Comparison of ENCODE assay signal across 18 mouse cellular contexts in genomic region chr3:128287846-128288245, GRCm38 (mm10).
DNase-seq lines count a peak whose midpoint lies in the region; ATAC-seq and TF ChIP-seq lines count a peak whose summit lies in the region.
"Had no signal": no experiment of that assay in that cellular context is flagged by ENCODE, and none has a peak within 500 bp of the region (broad histone marks: within the 10 kb centered on the region; RNA-seq: fewer than 3 reads in every experiment).

No protein-coding gene starts in this region.

- intact Hi-C loops in heart, postnatal 36 days (cut with DNase I) = no loop called here

- peak; percentile 53 for DNase-seq in kidney, adult 2 months
- DNase-seq in kidney, postnatal 10 days = no peak
- peak; percentile 18 for DNase-seq in kidney, postnatal 14 days
- peak; percentile 28 for DNase-seq in retina, postnatal 1 day
- DNase-seq in retina, embryonic 14.5 days (ENCODE audit: low spot score) = no peak
- no peak for DNase-seq in heart, postnatal 36 days
- DNase-seq: adrenal gland, adult 2 months; cerebellum, adult 18-20 months; cerebellum, adult 9-11 months; cerebellum, postnatal 36 days; gastrocnemius, postnatal 36 days; heart, adult 18-20 months; heart, postnatal 10 days had no signal

- no peak overlapping the region for H3K4me2 ChIP-seq in kidney, embryonic 15.5 days
- H3K4me2 ChIP-seq: embryonic facial prominence, embryonic 13.5 days; forebrain, embryonic 13.5 days; hindbrain, embryonic 13.5 days had no signal

- no peaks in the 10 kb centered on the region for H3K27me3 ChIP-seq in kidney, adult 2 months (replicated peaks; ENCODE audit: control insufficient read depth, insufficient read depth, low read length)
- no peaks in the 10 kb centered on the region for H3K27me3 ChIP-seq in kidney, embryonic 15.5 days
- H3K27me3 ChIP-seq: embryonic facial prominence, embryonic 13.5 days; forebrain, embryonic 13.5 days; hindbrain, embryonic 13.5 days had no signal

- ATAC-seq in kidney, embryonic 15.5 days (replicated peaks; ENCODE audit: low FRiP score) = no peak
- ATAC-seq: forebrain, embryonic 13.5 days had no signal

- 50% methylated on average over 4 of the region's 4 CpGs for WGBS in kidney, adult 2 months
- 46% methylated on average over 4 of the region's 4 CpGs for WGBS in kidney, embryonic 15.5 days

- no peak overlapping the region for H3K27ac ChIP-seq in kidney, adult 2 months (ENCODE audit: insufficient read depth, low read depth, low read length)
- H3K27ac ChIP-seq in kidney, embryonic 15.5 days = no peak overlapping the region
- H3K27ac ChIP-seq: embryonic facial prominence, embryonic 13.5 days; forebrain, embryonic 13.5 days; heart, embryonic 10.5 days; hindbrain, embryonic 13.5 days had no signal

- no peaks in the 10 kb centered on the region for H3K9me3 ChIP-seq in kidney, embryonic 15.5 days (replicated peaks)
- H3K9me3 ChIP-seq: embryonic facial prominence, embryonic 13.5 days; forebrain, embryonic 13.5 days; heart, embryonic 10.5 days; hindbrain, embryonic 13.5 days had no signal

- no peak for TF ChIP-seq POLR2A in kidney, adult 2 months (IDR thresholded peaks at IDR 0.05; ENCODE audit: low read depth, low read length)

- H3K36me3 ChIP-seq in kidney, adult 2 months (ENCODE audit: control insufficient read depth, insufficient read depth, low read length) = no peaks in the 10 kb centered on the region
- no peaks in the 10 kb centered on the region for H3K36me3 ChIP-seq in kidney, embryonic 15.5 days
- H3K36me3 ChIP-seq: embryonic facial prominence, embryonic 13.5 days; heart, embryonic 10.5 days; hindbrain, embryonic 13.5 days had no signal

- H3K9ac ChIP-seq in kidney, embryonic 15.5 days = no peak overlapping the region
- H3K9ac ChIP-seq: embryonic facial prominence, embryonic 13.5 days; forebrain, embryonic 13.5 days; hindbrain, embryonic 13.5 days had no signal

- peaks cover 2% of the 10 kb centered on the region; the same call in 1 of the 2 replicates for H3K4me1 ChIP-seq in kidney, adult 2 months (ENCODE audit: control insufficient read depth, insufficient read depth, low read length)
- H3K4me1 ChIP-seq in kidney, embryonic 15.5 days = 0 out of 2 replicates have a peak, but pooled peaks cover 4% of the 10 kb centered on the region
- H3K4me1 ChIP-seq: embryonic facial prominence, embryonic 13.5 days; forebrain, embryonic 13.5 days; hindbrain, embryonic 13.5 days had no signal

- TF ChIP-seq CTCF in kidney, adult 2 months (conservative IDR thresholded peaks at IDR 0.05; ENCODE audit: insufficient read depth, insufficient read length, low read depth, low read length) = no peak

- H3K4me3 ChIP-seq in kidney, adult 2 months (ENCODE audit: insufficient read depth, low read depth, low read length) = no peak overlapping the region
- no peak overlapping the region for H3K4me3 ChIP-seq in kidney, embryonic 15.5 days (replicated peaks)
- H3K4me3 ChIP-seq: embryonic facial prominence, embryonic 13.5 days; forebrain, embryonic 13.5 days; heart, embryonic 10.5 days; hindbrain, embryonic 13.5 days had no signal

Comparison
In these comparisons a context has a peak if more than half of its experiments do, and no peak if none do; other contexts are left out.
1. DNase-seq: peak in kidney, adult 2 months (single experiment), kidney, postnatal 14 days (single experiment) and retina, postnatal 1 day (single experiment); none in kidney, postnatal 10 days (single experiment), retina, embryonic 14.5 days (single experiment) and heart, postnatal 36 days (0 of 2).